Comparison of ENCODE assay signal across 25 mouse cellular contexts in the genomic region with DNA sequence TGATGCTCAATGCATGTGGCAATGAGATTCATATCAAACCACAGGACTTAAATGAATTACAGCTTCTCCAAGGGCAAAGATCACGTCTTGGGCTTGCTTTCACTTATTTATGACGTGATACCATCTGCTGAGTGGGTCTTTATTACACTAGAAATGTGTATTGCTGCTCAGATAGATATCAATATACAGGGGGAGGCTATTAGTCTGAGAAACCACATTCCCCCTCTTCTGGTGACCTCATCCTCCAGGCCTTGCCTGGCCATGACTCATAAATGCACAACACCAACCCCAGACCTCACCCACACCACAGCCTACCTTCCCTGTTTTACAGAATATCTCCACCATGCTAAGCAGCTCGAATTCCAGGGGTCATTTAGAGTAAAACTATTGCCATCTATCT.
"Had no signal": no experiment of that assay in that cellular context is flagged by ENCODE, and none has a peak within 500 bp of the region (broad histone marks: within the 10 kb centered on the region; RNA-seq: fewer than 3 reads in every experiment).

No protein-coding gene starts in this region.

- H3K4me3 ChIP-seq: gastrocnemius, adult 2 months; heart, embryonic 13.5 days; heart, embryonic 15.5 days; hindbrain, embryonic 13.5 days; hindbrain, embryonic 15.5 days; kidney, embryonic 15.5 days; limb, embryonic 10.5 days; limb, embryonic 12.5 days; liver, embryonic 13.5 days; liver, embryonic 15.5 days had no signal

- DNase-seq: gastrocnemius, adult 2 months; gastrocnemius, postnatal 10 days; gastrocnemius, postnatal 25 days; heart, adult 18-20 months; heart, postnatal 14 days; heart, postnatal 36 days; kidney, adult 11 months; kidney, adult 2 months; kidney, adult 9 months; kidney, postnatal 14 days; kidney, postnatal 36 days; layer of hippocampus, adult 9-11 months; layer of hippocampus, postnatal 36 days; liver; liver, embryonic 13.5 days had no signal

- H3K4me2 ChIP-seq: heart, embryonic 11.5 days; heart, embryonic 13.5 days; heart, embryonic 15.5 days; hindbrain, embryonic 13.5 days; hindbrain, embryonic 15.5 days; kidney, embryonic 15.5 days; limb, embryonic 12.5 days; liver, embryonic 11.5 days; liver, embryonic 13.5 days; liver, embryonic 15.5 days had no signal

- H3K36me3 ChIP-seq: heart, embryonic 13.5 days; heart, embryonic 15.5 days; hindbrain, embryonic 13.5 days; hindbrain, embryonic 15.5 days; kidney, embryonic 15.5 days; limb, embryonic 10.5 days; limb, embryonic 12.5 days; liver, embryonic 13.5 days; liver, embryonic 15.5 days had no signal

- H3K27me3 ChIP-seq: heart, embryonic 13.5 days; heart, embryonic 15.5 days; hindbrain, embryonic 13.5 days; hindbrain, embryonic 15.5 days; kidney, embryonic 15.5 days; limb, embryonic 12.5 days; liver, embryonic 13.5 days; liver, embryonic 15.5 days had no signal
